Mouse (Mus musculus) embryo, embryonic 11.5 days (tissue): Measurements from ENCODE around the gene Boc.

Experiments used
- DNase-seq: peaks from one replicate; pipeline ENCODE4 v3.0.0-alpha.2; 2012; ENCODE audit warnings: low read depth, low spot score

Gene Boc

DNA sequence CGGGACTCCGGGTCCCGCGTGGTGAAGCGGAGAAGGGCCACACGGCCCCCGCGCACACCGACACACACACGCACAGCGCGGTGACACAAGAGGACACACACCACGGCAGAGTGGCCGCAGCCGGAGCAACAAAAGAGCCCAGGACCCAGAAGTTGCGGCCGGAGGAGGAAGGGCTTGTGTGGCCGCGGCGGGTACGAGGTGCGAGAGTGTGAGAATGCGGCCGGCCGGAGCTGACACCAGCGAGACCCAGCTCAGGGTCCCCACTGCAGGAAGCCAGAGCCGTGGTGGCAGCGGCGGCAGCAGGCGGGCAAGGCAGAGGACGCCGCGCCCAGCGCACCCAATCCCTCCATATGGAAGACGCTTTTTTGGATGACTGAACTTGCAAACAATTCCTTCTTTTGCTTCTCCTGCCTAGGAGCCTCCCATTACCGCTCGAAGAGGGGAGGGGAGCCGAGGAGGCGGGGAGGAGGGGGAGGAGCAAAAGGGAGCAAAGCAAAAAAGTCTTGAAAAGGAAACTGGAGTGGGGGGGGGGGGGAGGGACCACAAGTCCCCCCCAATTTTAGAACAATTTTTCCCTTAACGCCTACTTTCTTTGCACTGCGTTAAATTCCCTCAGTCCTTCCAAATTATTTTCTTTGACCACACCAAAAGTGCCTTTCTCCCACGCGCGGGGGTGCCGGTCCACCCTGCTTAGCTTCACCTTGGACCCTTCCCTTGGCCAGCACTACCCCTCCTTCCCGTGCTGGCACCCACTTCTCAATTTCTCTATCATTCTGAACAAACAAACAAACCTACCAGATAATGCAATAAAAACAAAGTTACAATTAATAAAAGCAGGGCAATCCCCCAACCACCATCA lies at the start of gene Boc:
Gene Boc (minus strand): TSS at position 427 of the 859 bp plus-strand sequence.
- no peak for DNase-seq

- no peak for DNase-seq
These were observed 47.9 kb upstream of the Boc start for GRCm38 (mm10) chr16:44606643-44607042.

- no peak for DNase-seq
These were observed 45.4 kb upstream of the Boc start for GRCm38 (mm10) chr16:44604021-44604616.

GRCm38 (mm10) chr16:44601999-44602794 lies 43.5 kb upstream of the Boc start:
- DNase-seq: no peak

DNA sequence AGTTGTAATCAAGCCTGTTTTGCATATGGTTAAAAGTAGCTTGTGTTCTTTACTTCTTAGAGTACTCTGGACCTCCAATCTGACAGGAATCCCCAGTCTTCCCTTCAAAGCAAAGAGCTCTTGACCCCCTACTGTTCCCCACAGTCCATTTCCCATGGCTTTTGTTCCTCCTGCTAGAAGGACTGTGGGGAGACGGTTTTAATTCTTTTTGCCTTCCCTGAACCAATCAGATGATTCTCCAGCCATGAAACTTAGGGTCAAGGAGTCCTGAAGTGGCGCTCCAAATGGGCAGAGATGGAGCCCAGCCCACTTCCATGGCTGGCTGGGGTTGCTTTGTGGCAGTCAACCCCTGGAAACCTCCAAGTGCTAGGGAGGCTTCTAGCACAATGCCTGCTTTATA lies 42.5 kb upstream of the Boc start:
- no peak for DNase-seq

DNA sequence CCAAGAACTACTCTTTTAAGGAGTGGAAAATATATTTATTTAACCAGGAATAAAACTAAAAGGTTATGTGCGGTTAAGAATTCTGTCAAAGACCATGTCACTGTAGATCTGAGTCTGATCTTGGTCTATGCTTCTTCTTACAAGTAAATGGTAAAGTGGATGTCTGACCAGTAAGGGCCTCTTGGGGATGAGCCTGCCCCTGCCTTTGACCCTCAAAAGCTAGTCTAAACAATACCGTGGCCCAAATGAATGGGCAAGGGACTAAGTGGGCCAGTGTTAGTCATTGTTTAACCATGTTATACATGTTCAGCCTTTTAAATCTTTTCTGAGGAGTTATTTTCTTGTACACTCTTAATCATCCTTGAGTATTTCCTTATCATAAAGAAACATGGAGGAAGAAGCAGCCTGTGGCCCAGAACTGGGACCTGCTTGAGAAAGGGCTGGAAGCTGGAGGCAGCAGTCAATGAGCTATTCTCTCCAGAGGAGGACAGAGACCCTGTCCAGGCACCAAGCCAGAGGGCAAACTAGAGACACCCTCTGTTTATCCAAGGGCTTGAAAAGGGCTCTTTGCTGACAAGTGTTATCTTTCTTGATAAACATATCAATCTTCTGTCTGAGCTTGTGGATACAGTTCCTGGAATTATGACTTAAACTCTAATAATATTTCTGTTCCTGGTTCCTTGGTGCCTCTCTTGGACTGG lies 38.6 kb upstream of the Boc start:
- DNase-seq: no peak

GRCm38 (mm10) chr16:44589506-44589905 lies 30.8 kb upstream of the Boc start:
- no peak for DNase-seq

GRCm38 (mm10) chr16:44579421-44580024 lies 20.8 kb upstream of the Boc start:
- no peak for DNase-seq

DNA sequence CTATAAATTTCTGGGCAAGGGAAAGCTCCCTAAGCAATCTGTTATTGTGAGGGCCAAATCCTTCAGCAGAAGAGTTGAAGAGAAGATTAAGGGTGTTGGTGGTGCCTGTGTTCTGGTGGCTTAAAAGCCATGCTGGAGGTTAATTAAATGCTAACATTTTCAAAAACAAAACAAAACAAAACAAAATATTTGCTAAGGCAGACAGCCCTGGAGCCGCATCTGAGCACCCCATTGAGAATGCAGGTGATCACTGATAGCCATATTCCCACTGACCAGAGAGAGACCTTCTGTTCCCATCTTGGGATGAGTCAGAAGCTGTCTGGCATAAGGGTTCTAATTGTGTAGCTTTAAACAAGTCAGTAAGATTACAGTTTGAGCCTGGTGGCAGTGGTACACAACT lies 19.9 kb upstream of the Boc start:
- DNase-seq: no peak

- no peak for DNase-seq
These were observed 9.4 kb upstream of the Boc start for GRCm38 (mm10) chr16:44568056-44568455.

DNA sequence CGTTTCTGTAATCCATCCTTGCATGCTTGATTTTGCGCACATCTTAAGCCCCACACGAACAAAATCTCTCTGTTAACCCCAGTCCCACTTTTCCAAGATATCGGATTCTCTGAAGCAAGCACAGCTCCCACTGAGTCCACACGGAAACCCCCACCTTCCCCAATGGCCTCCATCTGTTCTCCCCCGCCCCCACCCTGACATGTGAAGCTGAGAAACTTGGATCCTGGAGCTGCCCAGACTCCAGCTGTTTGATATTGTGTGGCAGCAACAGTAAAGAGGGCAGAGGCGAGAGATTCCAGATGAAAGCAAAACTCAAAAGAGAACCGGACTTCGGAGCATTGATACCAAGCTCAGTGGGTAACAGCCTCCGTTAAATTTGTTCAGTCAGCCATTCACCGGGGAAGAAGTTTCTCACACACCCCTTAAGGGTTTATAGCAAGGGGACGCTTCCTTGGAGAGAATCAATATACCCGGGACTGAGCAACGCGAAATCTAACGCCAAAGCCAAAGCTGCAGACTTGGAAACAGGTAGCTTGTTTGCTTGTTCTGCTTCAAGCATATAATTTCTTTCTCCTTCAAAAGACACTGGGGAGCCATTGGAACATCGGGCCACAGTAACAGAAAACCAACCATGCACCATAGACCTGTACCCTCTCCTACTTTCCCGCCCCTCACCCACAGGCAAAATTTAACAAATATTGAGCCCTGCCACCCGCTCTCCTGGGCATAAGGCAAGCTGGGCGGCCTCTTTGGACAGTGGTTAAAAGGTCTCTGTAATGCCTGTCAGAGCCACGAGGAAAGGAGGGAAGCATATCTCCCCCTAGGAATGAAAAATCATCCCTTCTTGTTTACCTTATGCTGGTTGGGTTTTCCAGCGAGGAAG lies 6.9 kb upstream of the Boc start:
- DNase-seq: no peak

- no peak for DNase-seq
These were observed 5.7 kb upstream of the Boc start for GRCm38 (mm10) chr16:44564359-44564758.

- DNase-seq: no peak
These were observed 3.4 kb upstream of the Boc start for GRCm38 (mm10) chr16:44562061-44562460.

- DNase-seq: no peak
These were observed 1.5 kb upstream of the Boc start for GRCm38 (mm10) chr16:44560214-44560613.

DNA sequence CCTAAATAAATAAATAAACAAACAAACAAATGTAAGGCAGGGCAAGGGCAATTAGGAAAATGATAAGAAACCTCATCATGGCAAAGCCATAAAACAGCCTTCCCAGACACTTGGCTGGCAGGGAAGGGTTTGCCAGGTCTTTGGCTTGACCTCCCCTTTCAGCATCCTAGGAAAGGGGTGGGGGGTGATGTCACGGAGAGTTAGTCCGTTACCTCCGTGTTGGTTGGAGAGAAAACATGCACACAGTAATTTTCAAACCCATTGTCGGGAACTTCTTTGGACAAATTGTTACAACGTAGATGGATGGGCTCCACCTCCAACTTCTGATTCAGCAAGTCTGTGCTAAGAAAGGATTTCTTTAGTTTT lies 616 bp upstream of the Boc start:
- no peak for DNase-seq

GRCm38 (mm10) chr16:44557661-44558470 lies 831 bp downstream of the Boc start:
- no peak for DNase-seq

DNA sequence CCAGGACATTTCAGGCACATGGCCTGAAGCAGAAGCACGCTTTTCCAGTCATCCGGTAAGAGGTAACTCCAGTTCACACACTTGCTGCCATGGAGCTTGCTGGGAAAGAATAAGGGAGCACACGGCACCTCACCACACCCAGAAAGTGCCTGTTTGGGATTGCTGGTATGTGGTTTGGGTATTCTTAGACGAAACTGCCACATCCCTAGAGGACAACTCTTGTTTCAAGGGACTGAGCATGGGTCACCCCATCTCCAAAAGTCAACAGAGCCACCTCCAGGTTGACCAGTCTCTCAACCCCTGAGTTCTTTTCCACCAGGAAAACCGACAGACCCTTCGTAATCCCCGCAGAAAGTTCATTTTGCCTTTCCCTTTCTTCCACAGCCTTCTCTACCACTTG lies 1.6 kb downstream of the Boc start:
- no peak for DNase-seq

GRCm38 (mm10) chr16:44555791-44556709 lies 2.6 kb downstream of the Boc start:
- DNase-seq: no peak

GRCm38 (mm10) chr16:44553861-44554260 lies 4.8 kb downstream of the Boc start:
- DNase-seq: no peak
